Mouse (Mus musculus) liver, embryonic 14.5 days (tissue): Measurements from ENCODE around the gene Socs3. TPM values are rescaled to one million over a fixed set of nuclear protein-coding genes. Genes with fewer than 3 reads are reported as not detected.

Experiments
- ATAC-seq: fragments of 200-750 bp; cut with Nextera tagmentation; 2 replicates; pipeline ENCODE4 v1.8.0; 2017; ENCODE audit warnings: moderate number of reproducible peaks, mild to moderate bottlenecking, moderate library complexity; ENCODE audit not compliant: insufficient read depth
- DNase-seq, 3 experiments: peaks; one replicate each; pipeline ENCODE4 v3.0.0-alpha.2; 2012 to 2013; ENCODE audit warnings: low read depth in 3 of 3, low spot score in 3 of 3
- H3K27ac ChIP-seq: fragments of 300-500 bp; sonication (generic); 2 replicates; pipeline ENCODE4 v1.5.1; 2014; ENCODE audit warnings: moderate library complexity, mild to moderate bottlenecking, control low read depth, inconsistent platforms
- H3K27me3 ChIP-seq: fragments of 300-500 bp; sonication (generic); 2 replicates; pipeline ENCODE4 v1.6.1; 2014; ENCODE audit warnings: mild to moderate bottlenecking, low read length, moderate library complexity; ENCODE audit not compliant: control insufficient read depth, insufficient read depth
- H3K36me3 ChIP-seq: fragments of 300-500 bp; sonication (generic); replicated peaks from 2 replicates; pipeline ENCODE4 v1.6.1; 2014; ENCODE audit warnings: low read depth; ENCODE audit not compliant: control insufficient read depth, insufficient read depth
- H3K4me1 ChIP-seq, 2 experiments: fragments of 200-500 bp in 1 of 2; fragments of 300-500 bp in 1 of 2; sonication (generic) in 1 of 2; replicated peaks; 2 replicates each; pipeline ENCODE4 v1.6.1; 2012 to 2014; ENCODE audit warnings: antibody characterized with exemption in 1 of 2, inconsistent platforms in 1 of 2, low read length in 1 of 2; ENCODE audit not compliant: control insufficient read depth in 2 of 2, insufficient read depth in 2 of 2
- H3K4me2 ChIP-seq: fragments of 300-500 bp; sonication (generic); 2 replicates; pipeline ENCODE4 v1.6.1; 2014; ENCODE audit warnings: low read depth, mild to moderate bottlenecking, control low read depth, moderate library complexity
- H3K4me3 ChIP-seq, 2 experiments: fragments of 200-500 bp in 1 of 2; fragments of 300-500 bp in 1 of 2; sonication (generic) in 1 of 2; 2 replicates each; pipeline ENCODE4 v1.5.1; 2012 to 2014; ENCODE audit warnings: low read depth in 2 of 2, low read length in 2 of 2, mild to moderate bottlenecking in 2 of 2, control low read depth in 1 of 2, inconsistent platforms in 1 of 2, moderate library complexity in 1 of 2; ENCODE audit not compliant: insufficient read depth in 1 of 2
- H3K9ac ChIP-seq: fragments of 300-500 bp; sonication (generic); replicated peaks from 2 replicates; pipeline ENCODE4 v1.6.1; 2014; ENCODE audit warnings: mild to moderate bottlenecking, control low read depth, moderate library complexity
- H3K9me3 ChIP-seq: fragments of 300-500 bp; sonication (generic); 2 replicates; pipeline ENCODE4 v1.6.1; 2016; ENCODE audit warnings: low read length, mixed read lengths; ENCODE audit not compliant: control insufficient read depth
- CTCF ChIP-seq: IDR thresholded peaks from 2 replicates; pipeline ENCODE4 v1.5.1; 2016; ENCODE audit warnings: antibody characterized with exemption, low read depth, control low read depth
- EP300 ChIP-seq: IDR thresholded peaks from 2 replicates; pipeline ENCODE4 v1.6.1; 2016; ENCODE audit warnings: antibody characterized with exemption, low read depth
- WGBS: fragments of 180-500 bp; shearing (Covaris S2); extraction: QIAGEN DNeasy Blood & Tissue Kit; methylation state at CpG from one replicate; pipeline ENCODE4 v1.1.7; 2014; ENCODE audit not compliant: insufficient replicate concordance; 5-methylcytosine and 5-hydroxymethylcytosine counted together
- polyA plus RNA-seq, 2 experiments: library from polyadenylated mRNA; depleted of rRNA in 1 of 2; stranded (reverse) in 1 of 2; unstranded in 1 of 2; fragments of >200 nt; fragmentation: Nextera tagmentation in 1 of 2; extraction: Ambion mirVana in 1 of 2; gene quantifications; 2 replicates each; pipeline versions ENCODE4 v1.2.1 to v1.2.3; 2012 to 2014

Gene Socs3
- polyA plus RNA-seq, 2 experiments: 2.7 to 7.0 TPM

- TF ChIP-seq EP300 (no peak), CTCF (no peak)
- DNase-seq: no peak
- no peak overlapping the region for H3K27ac ChIP-seq
- no peak overlapping the region for H3K4me3 ChIP-seq
- H3K36me3 ChIP-seq: no peaks in the 10 kb centered on the region; the same call in 1 of the 2 replicates
- 66% methylated on average over 3 of the region's 3 CpGs for WGBS
- no peaks in the 10 kb centered on the region for H3K9me3 ChIP-seq
- ATAC-seq: no peak
- no peaks in the 10 kb centered on the region for H3K27me3 ChIP-seq
- no peak overlapping the region for H3K9ac ChIP-seq
- H3K4me1 ChIP-seq: peaks cover 12 to 45% of the 10 kb centered on the region in 2 experiments
- no peak overlapping the region for H3K4me2 ChIP-seq
These were observed 25.8 kb upstream of the Socs3 start for GRCm38 (mm10) chr11:117995661-117996060.

DNA sequence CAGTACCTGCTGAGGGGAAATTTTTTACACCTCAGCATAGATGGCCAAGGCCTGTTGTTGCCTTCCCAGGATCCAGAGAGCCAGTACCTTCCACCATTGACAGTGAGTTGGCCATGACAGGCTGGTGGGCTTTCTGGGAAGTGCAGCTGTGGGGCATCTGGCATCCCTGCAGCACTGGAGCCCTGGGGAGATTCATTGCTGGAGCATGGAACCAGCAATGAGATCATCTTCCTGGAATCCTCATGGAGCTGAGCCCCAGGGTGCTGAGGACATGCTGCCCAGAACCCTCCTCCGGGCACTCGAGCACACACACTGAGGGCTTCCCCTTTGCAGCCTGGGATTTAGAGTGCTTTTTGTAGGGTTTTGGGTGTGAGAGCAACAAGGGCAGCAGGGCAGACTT lies 25.4 kb upstream of the Socs3 start:
- peaks cover 11 to 45% of the 10 kb centered on the region in 2 experiments for H3K4me1 ChIP-seq
- no peaks in the 10 kb centered on the region for H3K9me3 ChIP-seq
- H3K27ac ChIP-seq: no peak overlapping the region
- WGBS: 61% methylated on average over 2 of the region's 2 CpGs
- H3K36me3 ChIP-seq: no peaks in the 10 kb centered on the region; the same call in 1 of the 2 replicates
- no peak for ATAC-seq
- no peak overlapping the region for H3K4me3 ChIP-seq
- DNase-seq: no peak
- no peak overlapping the region for H3K9ac ChIP-seq
- TF ChIP-seq CTCF: no peak
- TF ChIP-seq EP300: no peak
- H3K27me3 ChIP-seq: no peaks in the 10 kb centered on the region
- H3K4me2 ChIP-seq: no peak overlapping the region

GRCm38 (mm10) chr11:117994250-117995057 lies 24.6 kb upstream of the Socs3 start:
- Histone ChIP-seq H3K4me2 (no peak overlapping the region), H3K9ac (no peak overlapping the region; the same call in 1 of the 2 replicates), H3K27ac (no peak overlapping the region), H3K4me3 (no peak overlapping the region), H3K27me3 (no peaks in the 10 kb centered on the region), H3K4me1 (peaks cover 11 to 45% of the 10 kb centered on the region in 2 experiments), H3K36me3 (no peaks in the 10 kb centered on the region; the same call in 1 of the 2 replicates), H3K9me3 (no peaks in the 10 kb centered on the region)
- DNase-seq: no peak
- 50% methylated on average over 9 of the region's 9 CpGs for WGBS
- ATAC-seq: no peak
- TF ChIP-seq EP300: no peak
- no peak for TF ChIP-seq CTCF

DNA sequence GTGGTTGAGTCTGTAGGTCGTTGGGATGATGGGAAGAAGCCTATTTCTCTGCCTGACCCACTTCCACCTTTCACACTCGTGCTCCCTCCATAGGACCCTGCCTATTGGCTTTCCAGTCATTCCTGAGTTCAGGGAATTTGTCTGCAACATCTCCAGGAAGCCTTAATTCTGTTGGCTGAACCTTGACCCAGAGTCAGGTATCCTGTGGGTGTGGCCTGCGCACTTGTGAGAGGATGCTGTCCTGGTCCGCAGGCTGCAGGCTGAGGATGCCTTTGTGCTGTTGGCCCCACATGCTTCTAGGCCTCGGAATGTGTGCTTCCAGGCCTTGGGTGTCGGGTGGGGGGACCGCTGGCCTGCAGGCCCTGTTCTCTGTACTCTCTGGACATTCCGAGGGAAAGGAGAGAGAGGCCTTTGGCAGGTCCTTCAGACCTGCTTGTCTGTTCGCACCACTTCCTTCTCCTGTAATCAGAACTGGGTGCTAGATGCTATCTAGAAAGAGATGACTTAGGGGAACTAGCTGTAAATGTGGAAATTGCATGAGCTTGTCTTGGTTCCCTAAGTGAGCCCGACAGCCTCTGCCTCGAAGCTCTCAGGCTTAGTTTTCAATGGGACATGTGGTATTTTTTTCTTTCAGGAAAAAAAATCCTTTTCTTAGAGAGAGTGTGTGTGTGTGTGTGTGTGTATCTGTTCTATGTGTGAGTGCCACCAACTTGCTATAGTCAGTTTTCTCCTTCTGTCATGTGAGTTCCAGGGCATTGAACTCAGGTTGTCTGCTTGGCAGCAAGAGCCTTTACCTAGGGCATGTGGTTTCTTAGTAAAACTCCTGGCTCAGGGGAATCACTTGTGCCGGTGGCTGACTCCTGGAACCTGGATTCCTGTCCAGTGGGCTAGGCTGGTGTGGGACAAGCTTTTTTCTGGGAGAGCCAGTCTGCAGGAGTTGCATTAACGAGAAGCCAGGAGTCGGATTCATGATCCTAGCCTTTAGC lies 23.6 kb upstream of the Socs3 start:
- DNase-seq (no peak), ATAC-seq (no peak)
- no peak overlapping the region for H3K9ac ChIP-seq
- H3K27me3 ChIP-seq: no peaks in the 10 kb centered on the region
- no peak overlapping the region for H3K27ac ChIP-seq
- no peak overlapping the region; the same call in 1 of the 2 replicates for H3K4me2 ChIP-seq
- H3K36me3 ChIP-seq: no peaks in the 10 kb centered on the region; the same call in 1 of the 2 replicates
- H3K4me1 ChIP-seq: peaks cover 19 to 50% of the 10 kb centered on the region in 2 experiments
- H3K9me3 ChIP-seq: no peaks in the 10 kb centered on the region
- H3K4me3 ChIP-seq: no peak overlapping the region
- 51% methylated on average over 14 of the region's 14 CpGs for WGBS
- TF ChIP-seq CTCF (no peak), EP300 (no peak)
